Mouse (Mus musculus) mouse trophoblast stem cell (cell line): ENCODE measurements around the gene Traf3.

Experiments
- in situ Hi-C, 2 experiments: fragments of 300-500 bp; cut with MseI, MboI; formaldehyde crosslinking; loops; 2 replicates in 1 of 2; 3 replicates in 1 of 2; pipeline ENCODE4 v1.15.1; 2025

Traf3 gene

DNA sequence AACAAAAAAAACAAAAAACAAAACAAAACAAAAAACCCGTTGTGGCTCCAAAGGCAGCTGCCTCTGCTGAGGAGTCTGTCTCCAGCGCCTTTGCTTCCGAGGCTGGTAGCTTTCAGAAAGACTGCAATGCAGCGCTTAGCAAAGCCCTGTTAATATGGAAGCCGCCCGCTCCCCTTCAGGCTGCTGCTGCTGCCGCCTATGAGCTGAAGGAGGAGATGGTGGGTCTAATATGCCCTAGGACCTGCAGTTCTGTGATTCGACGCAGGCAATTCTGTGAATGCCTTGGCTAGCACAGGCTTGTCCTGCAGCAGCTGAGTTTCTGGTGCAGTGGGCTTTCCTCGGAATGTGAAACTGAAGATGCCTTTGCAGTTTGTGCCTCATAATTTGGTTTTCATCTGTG, 36.9 kb downstream of the Traf3 start:
- in situ Hi-C loops = no loop called here

DNA sequence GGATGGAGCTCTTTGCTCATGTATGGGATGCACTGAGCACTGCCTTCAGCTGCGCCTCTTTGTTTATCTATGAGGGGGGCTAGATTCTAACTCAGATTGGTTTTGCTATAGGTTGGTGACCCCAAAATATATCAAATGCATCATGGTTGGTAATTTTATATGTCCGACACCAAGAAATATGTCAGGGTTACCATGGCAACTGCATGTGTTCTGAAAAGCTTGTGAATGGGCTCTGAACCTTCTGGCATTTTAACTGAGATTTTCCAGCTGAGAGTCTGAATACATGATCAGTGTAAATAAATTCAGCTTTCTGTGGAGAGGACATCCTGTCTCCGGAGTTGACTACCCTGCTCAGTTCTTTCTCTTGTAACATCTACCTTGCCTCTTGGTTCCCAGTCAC, 37.8 kb downstream of the Traf3 start:
- in situ Hi-C loops = no loop called here

DNA sequence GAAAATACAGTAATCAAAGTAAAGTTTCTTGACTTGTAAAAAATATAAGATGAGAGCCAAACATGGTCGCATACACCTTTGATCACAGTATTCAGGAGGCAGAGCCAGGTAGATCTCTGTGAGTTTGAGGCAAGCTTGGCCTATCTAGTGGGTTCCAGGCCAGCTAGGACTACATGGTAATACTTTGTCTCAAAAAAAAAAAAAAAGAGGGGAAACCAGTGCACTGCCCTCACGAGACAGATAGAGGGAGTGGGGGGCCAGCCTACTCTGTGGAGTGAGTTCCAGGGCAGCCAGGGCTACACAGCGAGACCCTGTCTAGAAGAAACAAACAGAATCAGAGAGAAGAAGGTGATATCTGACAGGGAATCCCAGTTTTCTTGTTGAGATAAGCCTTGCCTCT, 41.5 kb downstream of the Traf3 start:
- in situ Hi-C loops = no loop called here

DNA sequence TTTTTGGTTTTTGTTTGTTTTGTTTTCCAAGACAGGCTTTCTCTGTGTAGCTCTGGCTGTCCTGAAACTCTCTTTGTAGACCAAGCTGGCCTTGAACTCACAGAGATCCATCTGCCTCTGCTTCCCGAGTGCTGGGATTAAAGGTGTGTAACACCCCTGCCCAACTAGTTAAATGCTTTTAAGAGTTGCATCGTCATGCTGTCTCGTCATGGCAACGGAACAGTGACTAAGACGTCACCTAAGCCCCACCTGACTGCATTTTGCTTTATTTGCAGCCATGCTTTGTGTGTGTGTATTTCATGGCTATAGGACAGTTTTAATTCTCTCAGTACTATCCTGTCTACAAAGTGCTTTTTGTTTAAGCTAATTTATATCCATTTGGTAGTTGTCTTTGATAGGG, 45.6 kb downstream of the Traf3 start:
- in situ Hi-C loops = no loop called here

DNA sequence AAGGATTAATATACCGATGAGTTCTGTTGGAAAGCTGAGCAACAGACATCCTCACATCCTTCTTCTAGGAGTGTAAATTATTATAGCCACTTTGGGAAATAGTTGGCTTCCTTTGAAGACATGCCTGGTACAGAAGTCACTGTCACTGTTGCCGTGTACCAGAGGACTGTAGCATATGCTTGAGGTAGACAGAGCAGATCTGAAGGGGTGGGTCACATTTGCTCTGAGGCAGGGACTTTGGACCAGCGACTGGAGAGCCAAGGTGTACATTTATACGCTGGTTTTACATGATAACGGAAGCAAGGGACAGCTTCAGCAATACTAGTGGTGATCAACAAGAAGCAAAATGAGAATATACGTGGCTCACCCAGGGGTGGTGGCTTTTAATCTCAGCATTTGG, 52.7 kb downstream of the Traf3 start:
- in situ Hi-C loops = no loop called here

DNA sequence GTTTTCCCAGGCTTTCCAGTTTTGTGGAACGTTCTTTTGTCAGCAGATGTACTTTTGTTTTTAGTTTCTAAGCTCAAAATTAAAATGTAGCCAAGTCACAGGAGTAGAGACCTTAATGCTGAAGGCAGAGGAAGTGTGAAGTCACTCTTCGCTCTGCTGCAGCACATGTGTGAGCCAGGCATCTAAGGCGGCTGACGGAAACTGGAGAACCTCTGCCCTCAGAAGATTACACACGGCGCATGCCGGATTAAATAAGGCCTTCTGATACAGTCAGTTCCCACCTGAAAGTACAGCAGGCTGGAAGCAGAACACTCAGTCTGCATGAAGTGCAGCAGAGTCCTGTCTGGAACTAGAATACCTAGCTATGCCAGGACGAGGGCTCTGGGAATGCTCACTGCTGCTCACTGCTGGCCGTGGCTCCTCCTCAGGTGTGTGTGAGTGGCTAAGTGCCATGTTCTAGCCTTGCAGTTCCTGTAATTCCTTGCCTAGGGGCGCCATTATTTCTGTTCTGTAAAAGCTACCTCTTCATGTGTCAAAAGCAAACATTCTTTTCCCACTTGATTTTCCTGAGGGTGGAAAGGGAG, 59.1 kb downstream of the Traf3 start:
- in situ Hi-C loops = no loop called here

DNA sequence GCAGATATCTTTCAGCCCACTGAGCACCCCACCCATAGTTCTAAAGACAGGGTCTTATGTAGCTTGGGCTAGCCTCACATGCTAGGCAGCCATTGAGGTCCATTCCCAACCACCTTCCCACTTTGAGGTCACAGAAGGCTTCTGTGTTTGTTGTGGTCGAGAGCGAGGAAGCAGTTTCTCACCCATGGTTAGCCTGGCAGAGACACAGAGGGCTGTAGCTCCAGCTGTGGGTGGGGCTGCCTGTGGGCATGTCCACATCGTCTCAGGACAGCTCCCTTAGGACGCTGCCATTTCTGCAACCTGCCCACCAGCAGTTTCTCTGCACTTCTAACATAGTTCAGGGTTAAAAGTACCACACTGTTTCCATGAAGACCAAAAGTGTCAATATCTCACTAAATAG, 61.2 kb downstream of the Traf3 start:
- in situ Hi-C loops = no loop called here

DNA sequence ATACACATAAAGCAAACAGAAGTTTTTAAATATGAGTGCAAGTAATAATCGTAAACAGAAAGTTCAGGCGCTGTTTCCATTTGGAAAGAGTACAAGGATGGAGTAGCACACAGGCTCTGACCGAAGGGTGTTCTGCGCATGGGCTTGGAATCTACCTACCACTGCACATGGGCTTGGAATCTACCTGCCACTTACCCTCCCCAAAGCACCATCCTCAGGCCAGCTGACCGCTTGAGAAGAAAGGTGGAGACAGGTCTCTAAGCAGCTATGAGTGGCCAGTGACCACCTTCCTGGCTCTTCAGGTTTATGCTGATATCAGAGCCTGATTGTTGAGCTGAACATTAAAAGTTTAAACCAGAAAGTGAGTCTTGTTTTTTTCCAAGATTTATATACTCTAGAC, 62.3 kb downstream of the Traf3 start:
- in situ Hi-C loops = no loop called here

DNA sequence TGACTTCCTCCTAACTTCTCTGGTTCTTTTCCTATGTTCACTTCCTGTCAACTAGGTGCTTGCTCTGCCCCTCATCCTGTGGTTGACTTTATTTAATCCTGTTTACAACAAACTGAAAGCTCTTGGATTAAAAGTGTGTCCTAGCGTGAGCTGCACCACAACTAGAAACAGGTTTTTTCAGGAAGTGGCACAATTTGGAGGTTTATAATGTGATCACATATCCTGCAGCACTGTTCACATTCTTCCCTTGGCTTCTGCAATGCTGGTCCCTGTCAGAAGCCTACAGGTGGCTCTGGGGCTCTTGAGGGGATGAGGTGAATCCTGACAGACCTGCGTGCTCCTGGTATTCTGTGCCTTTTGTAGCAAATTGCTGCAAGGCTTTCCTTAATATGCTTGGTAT, 64.6 kb downstream of the Traf3 start:
- in situ Hi-C loops = no loop called here

DNA sequence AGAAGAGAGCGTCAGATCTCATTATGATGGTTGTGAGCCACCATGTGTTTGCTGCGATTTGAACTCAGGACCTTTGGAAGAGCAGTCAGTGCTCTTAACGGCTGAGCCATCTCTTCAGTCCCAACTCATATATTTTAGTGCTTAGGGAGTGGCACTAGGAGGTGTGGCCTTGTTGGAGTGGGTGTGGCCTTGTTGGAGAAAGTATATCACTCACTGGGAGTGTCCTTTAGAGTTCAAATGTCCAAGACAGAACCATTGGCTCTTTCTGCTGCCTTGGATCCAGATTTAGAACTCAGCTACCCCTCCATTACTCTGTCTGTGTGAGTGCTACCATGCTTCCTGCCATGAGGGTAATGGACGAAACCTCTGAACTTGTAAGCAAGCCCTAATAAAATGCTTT, 67.6 kb downstream of the Traf3 start:
- in situ Hi-C loops = no loop called here

DNA sequence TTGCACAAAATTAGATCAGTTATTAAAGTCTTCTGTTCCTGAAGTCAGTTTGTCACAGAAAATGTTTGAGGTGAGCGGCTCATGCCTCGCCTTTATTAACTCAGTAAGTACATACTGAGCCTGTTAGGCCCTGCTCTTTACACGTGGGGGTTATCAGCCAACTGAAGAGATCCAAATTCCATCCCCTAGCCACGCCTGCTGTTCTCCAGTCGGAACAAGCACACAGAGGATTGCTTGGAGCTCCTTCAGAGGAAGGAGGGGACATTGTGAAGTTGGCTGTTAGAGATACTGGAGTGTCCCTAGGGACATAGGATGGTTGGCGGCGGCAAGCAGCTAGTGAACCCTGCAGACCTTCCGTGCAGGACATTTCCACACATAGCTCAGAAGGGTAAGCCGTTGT, 68.2 kb downstream of the Traf3 start:
- in situ Hi-C loops = no loop called here

DNA sequence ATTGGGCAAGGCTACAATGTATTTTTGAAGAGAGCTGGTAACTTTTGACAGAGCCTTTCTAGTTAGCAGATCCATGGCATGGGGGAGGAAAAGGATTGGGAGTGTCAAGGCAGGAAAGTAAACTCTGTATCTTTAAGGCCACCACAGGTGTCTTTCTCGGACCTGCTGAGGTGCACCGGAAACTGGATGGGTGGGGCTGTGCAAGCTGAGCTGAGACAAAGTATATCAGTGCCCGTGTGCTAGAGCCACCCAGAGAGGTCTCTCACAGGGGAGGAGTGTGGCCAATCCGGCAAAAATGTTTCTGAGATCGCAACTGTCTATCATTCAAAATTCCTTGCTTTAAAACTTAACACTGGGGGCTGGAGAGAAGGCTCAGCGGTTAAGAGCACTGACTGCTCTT, 69.5 kb downstream of the Traf3 start:
- in situ Hi-C loops = no loop called here

DNA sequence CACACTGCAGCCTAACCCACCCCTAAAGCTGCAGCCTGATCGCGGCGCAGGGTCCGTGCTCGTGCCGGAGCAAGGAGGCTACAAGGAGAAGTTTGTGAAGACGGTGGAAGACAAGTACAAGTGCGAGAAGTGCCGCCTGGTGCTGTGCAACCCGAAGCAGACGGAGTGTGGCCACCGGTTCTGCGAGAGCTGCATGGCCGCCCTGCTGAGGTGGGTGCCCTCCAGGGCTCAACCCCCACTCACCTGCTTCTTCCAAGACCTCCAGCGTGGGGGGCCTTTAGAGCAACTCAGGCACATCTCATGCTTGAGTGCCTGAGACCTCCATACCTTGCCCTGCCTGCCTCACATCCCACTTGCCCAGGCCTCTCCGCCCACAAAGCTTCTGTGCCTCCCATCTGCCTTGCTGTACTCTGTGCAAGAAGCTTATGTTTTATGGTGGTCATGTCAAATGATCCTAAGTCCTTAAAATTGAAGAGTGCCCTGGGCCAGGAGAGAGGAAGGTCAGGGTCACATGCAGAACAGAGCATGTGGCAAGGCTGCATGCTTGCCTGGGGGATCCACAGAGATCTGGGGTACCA, 71.5 kb downstream of the Traf3 start:
- in situ Hi-C loops = no loop called here

DNA sequence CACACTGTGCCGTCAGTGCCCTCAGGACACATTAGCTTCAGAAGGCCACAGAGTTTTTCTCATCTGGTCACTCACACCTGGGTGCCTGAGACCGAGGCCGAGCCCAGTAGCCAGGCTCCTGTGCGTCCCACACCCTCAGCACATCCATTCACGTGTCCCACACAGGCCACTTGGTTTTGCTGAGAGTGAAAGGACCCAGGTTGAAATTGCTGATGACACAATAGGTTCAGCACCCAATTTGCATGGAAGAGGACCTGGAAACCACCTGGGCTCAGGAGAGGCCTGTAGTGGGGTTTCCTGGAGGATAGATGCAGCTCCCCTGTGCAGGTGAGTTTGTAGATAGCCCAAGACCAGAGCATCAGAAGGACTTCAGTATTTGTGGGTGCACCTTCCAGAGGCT, 72.2 kb downstream of the Traf3 start:
- in situ Hi-C loops = no loop called here

DNA sequence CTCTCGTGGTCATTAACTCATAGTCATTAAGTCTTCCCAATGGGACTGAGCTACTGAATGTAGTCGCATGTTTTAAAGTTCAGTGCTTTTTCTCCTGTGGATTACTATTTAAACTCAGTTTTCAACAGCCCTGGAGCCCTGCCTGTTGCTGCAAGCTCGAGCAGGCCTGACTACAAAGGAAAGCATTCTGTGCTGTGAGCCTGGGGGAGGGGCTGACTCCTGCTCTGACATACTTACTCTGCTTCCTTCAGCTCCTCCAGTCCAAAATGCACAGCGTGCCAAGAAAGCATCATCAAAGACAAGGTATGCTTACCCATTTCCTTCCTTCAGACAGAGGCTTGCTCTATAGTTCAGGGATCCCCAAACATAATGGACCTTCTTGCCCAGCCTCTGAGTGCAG, 72.6 kb downstream of the Traf3 start:
- in situ Hi-C loops = no loop called here

DNA sequence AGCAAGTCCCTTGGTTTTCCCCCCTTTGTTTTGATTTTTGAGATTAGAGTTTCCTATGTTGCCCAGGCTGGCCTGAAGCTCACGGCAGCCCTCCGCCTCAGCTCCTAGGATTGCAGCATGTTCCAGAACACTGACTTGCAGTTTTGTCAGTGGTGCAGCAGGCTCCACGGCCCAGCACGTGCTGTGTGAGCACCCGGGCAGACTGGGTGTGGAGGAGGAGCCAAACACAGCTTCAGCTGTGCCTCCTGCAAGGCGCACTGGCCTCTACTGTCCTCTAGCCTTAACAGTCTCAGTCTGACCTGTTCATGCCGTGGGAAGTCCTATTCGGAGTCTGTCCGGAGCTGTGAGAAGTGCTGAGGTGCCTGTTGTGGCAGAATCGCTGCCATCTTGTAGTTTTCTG, 73.8 kb downstream of the Traf3 start:
- in situ Hi-C loops = no loop called here

DNA sequence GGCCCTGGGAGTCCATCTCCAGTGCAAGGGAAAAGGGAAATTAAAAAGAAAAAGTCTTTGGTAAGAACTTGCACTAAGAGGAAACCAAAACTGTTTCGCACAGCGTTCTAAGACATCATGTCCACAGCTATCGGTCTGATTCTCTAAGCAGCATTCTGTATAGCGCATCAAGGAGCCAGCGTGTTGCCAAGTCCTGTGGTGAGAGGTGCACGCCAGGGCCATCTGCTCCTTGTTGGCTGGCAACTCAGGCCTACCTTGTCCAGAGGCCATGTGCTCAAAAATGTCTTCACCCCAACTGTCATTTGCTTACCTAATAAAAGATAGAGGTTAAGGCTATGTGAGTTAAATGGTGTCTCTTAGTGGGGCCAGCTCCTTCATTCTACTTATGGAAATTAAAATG, 75.7 kb downstream of the Traf3 start:
- in situ Hi-C loops = no loop called here

DNA sequence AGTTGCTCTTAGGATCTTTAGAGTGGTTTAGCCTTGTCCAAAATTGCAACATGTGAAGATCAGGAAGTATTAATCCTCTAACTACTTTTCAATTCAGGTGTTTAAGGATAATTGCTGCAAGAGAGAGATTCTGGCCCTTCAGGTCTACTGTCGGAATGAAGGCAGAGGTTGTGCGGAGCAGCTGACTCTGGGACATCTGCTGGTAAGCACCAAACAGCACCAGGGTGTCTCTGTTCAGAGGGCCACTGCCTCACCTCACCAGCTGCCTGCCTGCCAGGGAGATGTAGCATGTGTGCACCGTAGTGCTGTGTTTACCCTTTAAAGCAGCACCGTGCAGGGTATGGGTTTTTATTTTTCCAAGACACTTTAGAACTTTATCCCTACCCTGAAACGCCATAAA, 76.2 kb downstream of the Traf3 start:
- in situ Hi-C loops = no loop called here

DNA sequence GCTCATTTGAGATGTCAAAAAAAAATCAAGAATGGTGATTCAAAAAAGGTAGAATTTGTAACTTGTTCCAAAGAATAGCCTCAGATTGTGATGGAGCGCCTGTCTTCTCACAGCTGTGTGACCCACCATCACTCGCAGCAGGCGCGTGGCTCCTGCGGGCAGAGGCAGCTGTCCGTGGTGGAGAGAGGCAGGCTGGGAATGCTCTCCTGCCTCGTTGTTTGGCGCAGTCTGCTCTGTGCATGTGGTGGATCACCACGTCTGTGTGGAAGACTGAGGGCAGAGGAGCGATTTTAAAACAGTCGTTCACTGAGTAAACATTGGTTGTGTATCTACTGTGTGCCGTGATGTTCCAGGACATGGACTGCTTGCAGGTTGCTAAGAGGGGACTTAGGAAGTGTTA, 77.6 kb downstream of the Traf3 start:
- in situ Hi-C loops = no loop called here

DNA sequence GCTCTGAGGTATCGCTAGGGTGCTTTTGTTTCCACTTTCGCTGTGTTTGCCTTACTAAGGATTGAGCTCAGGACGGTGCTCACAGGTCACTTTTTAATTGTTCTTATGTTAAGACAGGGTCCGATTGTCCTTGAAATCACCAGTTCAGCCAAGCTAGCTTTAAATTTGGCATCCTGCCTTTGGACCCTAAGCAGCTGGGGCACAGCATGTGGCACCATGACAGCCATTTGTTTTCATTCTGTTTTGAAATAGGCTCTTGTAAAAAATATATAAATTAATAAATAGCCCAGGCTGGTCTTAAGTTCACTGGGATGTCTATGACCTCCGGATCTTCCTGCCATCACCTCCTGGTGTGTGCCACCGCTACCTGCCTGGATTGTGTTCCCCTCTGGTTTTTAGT, 78.9 kb downstream of the Traf3 start:
- in situ Hi-C loops = no loop called here

DNA sequence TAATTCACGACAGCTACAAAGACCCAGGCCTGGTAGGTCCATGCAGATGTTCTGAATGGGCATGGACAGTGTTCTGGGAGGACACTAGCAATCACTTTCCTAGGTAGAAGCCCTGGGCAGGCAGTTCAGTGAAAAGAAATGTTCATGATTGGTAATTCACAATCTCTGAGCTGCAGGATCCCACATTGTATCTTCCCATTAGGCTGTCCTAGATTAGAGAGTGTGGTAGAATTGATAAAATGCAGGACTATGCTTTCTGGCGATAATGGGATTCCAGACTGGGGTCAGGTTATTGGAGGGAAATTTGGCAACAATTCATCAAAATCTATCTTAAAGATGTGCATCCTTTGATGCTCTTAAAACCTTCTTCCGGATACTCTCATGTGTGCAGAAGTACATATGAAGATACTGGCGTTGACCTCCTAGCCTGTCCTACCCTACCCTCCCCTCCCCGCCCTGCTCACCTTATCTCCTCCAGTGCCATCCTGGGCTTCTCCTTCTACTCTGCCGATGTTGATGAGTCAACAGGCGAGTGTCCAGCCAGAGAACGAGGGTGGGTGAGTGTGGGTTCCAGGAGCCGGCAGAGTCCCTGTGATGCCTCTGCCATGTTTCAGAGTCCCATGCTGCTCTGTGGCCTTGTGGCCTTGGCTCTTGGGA, 80.8 kb downstream of the Traf3 start:
- in situ Hi-C loops = no loop called here

DNA sequence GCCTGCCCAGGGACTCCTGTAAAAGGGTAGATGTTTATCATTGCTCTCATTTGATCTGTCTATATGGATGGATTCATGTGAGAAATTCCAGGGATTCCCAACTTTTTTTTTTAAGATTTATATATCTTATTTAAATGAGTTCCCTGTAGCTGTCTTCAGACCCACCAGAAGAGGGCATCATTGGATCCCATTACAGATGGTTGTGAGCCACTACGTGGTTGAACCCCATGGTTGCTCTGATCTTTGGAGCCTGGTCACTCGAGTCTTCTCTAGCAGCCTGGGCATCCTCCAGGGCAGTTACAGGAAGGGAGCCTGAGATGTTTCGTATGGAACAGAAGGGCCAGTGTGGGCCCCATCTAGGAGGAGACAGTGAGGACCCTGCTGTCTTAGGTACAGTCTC, 82.9 kb downstream of the Traf3 start:
- in situ Hi-C loops = no loop called here

DNA sequence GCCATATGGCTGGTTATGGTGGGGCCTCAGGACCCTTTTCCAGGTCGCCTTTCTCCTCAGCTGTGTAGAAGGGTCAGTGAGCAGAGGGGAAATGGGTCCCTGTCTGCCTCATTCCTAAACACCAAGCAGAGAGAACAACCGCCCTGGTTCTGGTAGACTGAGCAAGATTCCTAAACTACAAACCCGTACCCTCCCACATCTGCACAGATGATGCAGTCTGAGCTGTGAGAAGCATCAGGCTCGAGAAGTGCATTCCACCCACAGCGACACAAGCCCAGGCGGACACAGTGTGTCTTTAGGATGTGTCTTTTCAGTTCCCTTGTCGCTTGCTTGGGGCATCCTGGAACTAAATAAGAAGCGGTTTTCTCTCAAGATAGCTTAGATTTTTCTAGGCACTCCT, 83.9 kb downstream of the Traf3 start:
- in situ Hi-C loops = no loop called here

DNA sequence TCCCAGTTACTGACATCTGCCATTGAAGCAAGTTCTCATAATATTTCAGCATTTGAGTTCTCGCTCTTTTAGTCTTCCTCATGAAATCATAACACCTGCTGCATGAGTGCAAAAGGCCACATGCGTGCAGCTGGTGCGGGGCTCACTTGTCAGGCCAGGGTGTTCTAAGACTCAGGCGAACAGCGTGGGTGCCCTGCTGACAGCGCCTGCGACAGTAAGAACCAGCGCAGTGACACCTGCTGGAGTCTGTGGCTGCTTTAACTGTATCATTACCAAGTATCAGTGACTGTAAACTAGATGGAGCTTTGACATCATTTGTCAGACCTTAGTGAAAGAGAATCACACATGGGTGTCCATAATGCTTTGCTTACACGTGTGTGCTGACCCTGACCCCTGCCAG, 85.1 kb downstream of the Traf3 start:
- in situ Hi-C loops = no loop called here
